Mouse (Mus musculus): ENCODE measurements at regions not wholly inside any gene's neighbourhood (a gene's known extent, or its start where the extent isn't known, plus 50 kb on each side); places are given as distances from the start of the nearest gene placed in this dataset.

DNA sequence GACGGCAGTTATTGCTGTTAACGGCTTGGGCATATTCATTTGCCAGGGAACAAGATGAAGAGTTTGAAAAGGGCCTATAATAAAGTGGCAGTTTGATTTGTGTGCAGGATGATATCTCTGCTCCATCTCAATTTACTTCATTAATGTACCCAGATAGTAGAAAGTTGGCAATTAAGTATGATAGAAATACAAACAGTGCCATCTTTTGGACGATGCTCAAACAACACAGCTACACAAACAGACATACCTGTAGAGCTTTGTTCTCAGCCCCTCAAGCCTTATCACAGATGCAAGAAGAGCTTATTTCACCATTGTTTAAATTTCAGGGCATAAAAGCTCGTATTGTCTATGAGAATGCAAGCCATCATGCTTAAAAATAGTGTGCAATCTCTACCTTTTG lies 82.2 kb downstream of the Tnfsf11 start:
- no peak for DNase-seq

DNA sequence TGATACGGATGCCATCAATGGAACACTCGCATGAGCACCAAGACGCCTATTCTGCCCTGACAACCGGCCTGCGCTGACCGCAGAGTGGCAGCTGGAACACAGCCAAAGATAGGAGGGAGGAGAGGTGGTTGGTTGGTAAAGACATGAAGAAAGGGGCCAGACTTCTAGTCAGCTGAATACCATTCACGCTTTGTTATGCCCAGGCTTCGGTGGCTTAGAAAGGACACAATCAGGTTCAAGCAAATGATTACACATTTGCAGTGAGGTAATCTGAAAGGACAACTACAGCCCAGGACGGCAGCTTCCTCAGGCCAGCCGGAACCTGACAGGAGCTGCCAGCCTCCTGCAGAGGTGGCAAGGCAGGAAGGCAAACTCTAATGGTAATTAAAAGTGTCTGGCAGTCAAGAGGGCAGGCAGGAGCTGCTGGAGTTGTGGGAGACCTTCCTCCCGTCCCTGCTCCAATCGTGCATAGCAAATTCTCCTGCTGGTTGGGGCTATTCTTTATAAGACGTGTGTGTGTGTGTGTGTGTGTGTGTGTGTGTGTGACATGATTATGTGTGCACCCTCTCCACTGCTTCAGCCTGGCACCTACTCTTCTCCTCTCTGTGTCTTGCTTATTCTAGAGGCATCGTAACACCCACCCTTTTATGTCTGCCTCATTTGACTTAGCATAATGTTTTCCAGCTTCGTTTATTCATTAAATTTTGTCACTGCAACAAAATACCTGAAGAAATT lies 91.4 kb downstream of the Tnfsf11 start:
- DNase-seq: peak; percentile 47

DNA sequence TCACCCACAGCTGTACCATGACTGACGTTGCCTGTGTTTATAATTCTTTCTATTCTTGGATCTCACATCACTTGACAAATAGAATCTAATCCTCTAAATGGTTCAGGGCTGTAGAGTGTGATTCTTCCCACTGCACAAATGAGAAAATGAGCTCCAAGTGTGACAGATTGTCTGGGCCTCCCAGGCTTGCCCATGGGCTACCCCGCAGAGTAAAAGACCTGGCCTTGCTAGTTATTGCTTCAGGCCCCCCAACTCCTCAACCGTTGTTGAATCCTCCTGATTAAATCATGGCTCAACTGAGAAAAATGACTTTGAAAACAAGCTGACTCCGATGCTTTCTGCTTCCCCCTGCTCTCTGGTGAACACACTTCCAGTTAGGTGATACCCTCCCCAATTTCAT lies 92.4 kb downstream of the Tnfsf11 start:
- DNase-seq: no peak

GRCm38 (mm10) chr14:78204566-78204863 lies 103.3 kb downstream of the Tnfsf11 start:
- no peak for DNase-seq

GRCm38 (mm10) chr14:78203726-78204565 lies 103.9 kb downstream of the Tnfsf11 start:
- no peak for DNase-seq

DNA sequence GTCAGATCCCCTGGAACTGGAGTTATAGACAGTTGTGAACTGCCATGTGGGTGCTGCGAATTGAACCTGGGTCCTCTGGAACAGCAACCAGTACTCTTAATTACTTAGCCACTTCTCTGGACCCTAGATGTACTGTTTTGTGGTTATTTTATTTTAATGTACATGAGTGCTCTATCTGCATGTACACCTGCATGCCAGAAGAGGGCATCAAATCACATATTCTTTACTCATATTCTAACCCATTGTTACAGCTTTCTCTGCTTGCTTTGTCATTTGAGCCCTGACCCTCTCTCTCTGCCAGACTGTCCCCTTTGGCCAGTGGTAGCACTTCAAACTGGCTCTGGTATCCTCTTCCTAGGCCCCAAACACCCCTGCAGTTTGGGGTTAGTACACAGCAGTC lies 105.1 kb downstream of the Tnfsf11 start:
- no peak for DNase-seq

GRCm38 (mm10) chr14:78197483-78197882 lies 108.7 kb upstream of the Fam216b start:
- DNase-seq: no peak

DNA sequence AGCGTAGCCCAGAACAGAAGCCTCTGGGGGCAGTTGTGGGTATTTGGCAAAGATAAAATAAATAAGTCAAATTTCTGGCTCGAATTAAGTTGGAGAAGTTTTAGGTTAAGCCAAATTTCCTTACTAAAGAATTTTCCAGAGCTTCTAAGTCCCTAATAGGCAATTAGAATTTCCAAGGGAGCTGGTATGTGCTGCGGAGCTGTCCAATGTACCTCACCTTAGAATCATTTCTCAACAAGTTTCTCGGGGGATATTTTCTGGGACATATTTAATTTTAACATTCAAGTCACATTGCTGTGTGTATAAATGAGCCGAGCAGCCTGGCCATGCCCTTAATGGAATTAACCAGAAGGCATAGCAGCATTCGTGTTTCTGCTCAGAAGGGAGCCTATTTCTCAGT lies 90.8 kb upstream of the Fam216b start:
- DNase-seq: peak; percentile 10

GRCm38 (mm10) chr14:78173451-78173850 lies 84.6 kb upstream of the Fam216b start:
- DNase-seq: no peak

GRCm38 (mm10) chr14:78172956-78173355 lies 84.1 kb upstream of the Fam216b start:
- DNase-seq: no peak

GRCm38 (mm10) chr14:78160819-78161218 lies 72.0 kb upstream of the Fam216b start:
- DNase-seq: no peak

DNA sequence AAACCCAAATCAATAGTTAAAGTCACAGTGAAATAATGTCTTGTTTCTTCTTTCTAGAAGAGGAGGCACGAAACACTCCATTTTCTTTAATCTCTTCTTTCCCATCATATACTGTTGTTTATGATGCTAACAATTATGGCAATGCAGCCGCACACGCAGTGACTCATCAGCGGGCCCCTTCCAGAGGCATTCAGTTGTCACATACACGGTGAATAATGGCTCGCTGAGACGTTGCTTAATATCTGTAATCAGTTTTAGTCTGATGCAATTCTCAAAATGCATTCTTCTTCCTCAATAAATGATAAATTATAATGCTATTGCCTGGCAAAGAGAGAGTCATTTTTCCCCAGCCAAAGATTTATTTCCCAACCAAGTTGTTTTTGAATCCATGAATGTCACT lies 70.8 kb upstream of the Fam216b start:
- DNase-seq: no peak

DNA sequence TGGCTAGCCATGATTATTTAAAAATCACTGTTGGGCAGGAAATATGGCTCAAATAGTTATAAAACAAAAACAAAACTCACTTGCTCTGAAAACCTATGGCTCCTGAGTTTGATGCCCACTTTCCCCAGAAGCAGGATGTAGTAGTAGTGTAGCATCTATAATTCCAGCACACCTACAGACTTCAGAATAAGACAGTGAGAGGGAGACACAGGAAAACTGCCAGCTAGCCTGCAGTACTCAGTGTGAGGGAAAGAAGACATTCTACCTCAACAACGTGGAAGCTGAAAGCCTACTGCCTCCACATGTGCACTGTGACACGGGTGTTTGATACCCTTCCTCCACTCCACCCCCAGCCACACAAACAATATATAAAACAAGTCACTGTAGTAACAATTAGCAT lies 68.9 kb upstream of the Fam216b start:
- DNase-seq: no peak

- DNase-seq: no peak
These were observed 60.0 kb upstream of the Fam216b start for GRCm38 (mm10) chr14:78148851-78149250.

DNA sequence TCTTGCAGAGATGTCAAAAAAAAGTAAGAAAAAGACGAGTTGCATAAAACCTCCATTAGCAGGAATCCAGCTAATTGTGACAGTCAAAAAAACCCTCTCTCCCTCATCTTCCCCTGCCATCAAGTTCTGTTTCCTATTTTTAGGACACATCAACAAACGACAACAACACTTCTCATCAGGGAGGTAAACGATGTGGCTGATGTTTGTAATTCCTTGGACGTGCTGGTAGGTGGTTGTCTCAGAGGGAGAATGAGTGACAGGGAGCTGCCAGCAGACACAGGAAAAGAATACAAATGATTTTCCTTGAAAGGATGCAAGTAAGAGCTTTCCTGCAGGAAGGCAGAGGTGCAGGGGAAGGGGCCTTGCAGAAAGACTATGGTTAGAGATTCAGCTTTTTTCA lies 54.9 kb upstream of the Fam216b start:
- DNase-seq: no peak
